Mouse (Mus musculus): ENCODE data around the gene Rapsn.

Gene Rapsn

DNA sequence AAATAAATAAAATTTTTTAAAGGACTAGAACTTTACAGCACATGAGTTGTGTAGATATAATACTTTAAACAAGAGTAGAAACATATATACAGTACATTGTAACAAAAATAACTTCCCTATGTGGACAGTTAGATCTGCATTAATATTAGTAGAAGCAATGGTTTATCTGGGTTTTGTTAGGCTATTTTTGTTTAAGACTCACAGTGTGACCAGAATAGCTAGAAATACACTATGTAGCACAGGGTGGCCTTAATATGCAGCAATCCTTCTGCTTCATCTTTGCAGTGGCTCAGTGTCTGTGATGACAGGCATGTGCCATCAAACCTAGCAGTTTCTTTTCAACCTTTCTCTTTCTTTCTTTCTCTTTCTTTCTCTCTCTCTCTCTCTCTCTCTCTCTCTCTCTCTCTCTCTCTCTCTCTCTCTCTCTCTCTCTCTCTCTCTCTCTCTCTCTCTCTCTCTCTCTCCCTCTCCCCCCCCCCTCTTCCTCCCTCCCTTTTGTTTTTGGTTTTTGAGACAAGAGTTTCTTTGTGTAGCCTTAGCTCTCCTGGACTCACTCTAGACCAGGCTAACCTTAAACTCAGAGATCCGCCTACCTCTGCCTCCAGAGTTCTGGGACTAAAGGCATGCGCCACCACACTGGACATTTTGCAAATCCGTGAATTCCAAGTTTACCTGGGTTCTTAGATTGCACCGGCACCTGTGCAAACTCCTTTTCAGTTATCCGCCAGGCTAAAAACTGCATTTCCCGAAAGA, 17.9 kb downstream of the Rapsn start:
- no peak for DNase-seq (ENCODE audit: low spot score)

DNA sequence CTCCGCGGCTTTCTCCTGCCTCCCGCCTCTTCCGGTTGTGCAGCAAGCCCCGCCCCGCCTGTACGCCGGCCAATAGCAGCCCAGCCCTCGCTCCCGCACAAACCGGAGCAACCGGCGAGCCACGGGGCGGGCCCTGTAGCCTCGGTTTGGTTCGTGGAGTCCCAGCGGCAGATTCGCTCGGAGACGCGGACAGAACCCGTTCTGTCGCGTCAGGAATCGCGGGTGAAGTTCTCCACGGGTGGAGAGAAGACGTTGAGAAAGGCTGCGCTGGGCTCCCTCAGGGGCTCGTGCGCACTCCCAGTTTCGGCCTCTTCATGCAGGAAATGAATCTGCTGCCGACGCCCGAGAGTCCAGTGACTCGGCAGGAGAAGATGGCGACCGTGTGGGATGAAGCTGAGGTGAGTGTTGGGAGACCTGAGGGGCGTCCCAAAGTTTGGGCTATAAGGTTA, 18.5 kb downstream of the Rapsn start, which contains the start of gene Psmc3:
Gene Psmc3, plus strand, starts transcription at position 76 of the 449 bp plus-strand sequence.
- DNase-seq (ENCODE audit: low spot score): peak; percentile 95

DNA sequence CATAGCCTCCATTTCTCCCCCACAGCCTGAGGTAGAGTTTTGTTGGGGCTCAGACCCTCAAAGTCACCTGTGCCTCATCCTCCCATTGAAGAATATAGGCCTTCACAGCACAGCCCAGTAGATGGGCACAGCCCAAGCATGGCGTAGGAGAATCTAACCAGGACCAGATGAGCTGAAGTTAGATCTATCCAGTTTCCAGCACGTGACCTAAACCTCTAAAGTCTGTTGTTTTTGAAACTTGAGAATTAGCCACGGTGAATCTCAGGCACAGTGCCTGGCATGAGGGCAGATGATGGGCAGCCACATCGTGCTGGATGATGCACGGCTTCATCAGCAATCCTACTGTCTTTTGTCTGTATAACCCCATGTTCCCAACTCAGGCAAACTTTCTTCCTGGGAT, 23.0 kb downstream of the Rapsn start:
- no peak for DNase-seq (ENCODE audit: low spot score)

DNA sequence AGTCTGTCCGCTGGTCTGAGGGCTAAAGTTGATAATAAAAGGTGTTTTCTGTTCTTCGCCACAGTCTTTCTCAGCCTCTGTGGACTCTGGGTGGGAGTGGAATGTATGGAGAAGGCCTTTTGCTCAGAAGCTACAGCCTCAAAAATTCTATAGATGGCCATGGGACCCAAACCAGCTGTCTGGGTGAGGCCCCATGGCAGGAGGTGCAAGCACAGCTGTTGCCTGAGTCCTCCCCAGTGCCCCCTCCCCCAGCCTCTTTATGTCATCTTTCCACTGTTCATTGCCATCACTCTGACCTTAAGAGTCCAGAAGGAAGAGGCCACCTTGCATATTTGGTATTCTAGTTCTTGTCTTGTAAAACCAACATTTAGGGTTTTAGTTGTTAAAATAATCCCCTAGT, 24.0 kb downstream of the Rapsn start:
- DNase-seq (ENCODE audit: low spot score): no peak

DNA sequence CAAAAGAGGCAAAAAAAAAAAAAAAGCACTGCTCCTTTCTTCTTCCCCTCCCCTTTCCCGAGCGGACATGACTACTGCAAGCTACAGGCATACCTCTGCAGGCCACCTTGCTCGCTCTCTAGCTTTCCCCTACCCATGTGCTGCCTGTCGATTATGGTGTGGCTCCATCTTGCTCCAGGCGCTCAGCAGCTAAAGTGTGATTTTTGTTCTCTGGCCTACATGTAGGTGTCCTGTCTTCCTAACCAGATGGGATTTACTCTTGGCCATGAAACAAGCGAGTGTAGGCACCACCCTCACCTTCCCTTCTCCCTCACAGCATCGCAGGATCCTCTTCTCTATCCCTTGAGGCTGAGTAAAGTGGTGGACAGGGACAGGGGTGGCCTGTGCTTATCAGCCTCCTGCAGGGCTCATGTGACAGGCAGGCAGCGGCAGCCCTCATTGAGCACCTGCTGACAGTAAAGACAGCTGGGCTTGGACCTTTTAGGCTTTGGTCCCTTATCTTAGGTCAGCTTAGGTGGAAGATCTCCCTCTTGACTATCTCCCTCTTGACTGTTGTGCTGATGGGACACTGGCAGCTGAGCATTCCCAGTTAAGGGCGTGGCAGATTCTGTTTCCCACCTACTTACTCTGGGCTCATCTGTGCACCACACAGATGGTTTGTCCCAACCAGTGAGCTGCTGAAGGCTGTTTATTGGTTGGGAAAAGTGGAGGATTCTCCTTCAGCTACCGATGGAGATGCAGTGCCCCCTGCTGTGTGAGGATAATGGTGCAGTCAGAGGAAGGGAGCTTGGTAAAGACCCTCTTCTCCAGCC, 25.3 kb downstream of the Rapsn start:
- DNase-seq (ENCODE audit: low spot score): peak; percentile 73

DNA sequence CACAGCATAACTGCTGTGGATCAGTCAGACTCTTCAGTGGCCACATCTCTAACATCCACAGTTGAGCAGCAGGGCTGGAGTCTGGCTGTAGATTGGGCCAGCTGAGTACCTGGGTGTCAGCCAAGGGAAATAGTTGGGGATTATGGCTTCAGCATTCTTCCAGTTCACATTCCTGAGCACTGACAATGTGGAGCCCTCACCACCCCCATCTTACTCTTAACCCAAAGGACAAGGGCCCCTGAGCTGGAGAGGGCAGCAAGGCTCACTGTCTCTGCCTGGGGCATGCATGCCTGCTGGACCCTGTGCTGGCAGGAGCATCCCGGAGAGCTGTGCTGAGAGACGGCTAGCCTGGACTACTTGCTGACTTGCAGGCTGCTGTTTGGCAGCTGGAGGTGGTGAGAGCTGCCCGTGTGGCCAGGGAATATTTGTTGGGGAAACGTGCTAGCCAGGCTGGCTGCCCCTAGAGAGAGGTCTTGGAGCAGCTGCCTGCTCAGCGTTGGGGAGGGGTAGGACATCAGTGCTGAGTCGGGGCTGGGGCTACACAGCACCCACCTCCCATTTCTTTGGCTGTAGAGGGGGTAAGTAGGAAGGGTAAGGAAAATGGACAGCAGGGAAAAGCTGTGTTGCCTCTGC, 26.5 kb downstream of the Rapsn start:
- DNase-seq (ENCODE audit: low spot score): no peak

DNA sequence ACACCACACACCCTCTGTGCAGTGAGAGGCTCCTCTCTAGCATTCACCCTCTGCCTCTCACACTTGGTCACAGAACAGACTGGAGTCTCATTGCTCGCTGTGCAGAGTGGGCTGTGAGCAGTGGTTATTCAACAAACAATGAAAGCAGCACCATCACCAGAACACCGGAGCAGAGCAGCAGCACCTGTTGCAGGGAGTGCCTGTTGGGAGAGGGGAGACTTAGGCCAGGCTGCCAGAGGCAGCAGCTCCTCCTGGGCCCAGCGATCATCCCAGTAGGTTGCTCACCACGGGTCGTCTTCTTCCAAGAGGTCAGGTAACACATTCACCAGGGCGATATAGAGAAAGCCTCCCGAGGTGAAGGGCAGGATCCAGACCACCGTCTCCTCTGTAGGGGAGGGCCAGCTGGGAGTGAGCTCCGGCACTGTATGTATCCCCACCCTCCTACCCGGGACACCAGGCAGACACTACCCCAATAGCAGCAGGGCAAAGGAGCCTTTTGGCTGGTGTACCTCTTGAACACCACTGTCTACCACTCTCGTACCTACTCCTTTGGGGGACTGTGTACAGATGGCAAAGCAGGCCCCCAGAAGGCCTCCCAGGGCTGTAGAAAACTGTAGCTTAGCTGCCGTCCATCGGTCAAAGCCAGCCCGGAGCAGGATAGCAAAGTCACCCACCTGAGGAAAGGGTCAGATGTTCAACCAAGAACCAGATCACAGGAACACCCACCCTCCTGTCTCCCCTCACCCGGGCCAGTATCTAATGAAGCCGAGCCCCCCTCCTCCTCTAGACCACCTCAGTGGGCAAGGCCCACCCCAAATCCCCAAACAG, 27.6 kb downstream of the Rapsn start:
- DNase-seq (ENCODE audit: low spot score): no peak

DNA sequence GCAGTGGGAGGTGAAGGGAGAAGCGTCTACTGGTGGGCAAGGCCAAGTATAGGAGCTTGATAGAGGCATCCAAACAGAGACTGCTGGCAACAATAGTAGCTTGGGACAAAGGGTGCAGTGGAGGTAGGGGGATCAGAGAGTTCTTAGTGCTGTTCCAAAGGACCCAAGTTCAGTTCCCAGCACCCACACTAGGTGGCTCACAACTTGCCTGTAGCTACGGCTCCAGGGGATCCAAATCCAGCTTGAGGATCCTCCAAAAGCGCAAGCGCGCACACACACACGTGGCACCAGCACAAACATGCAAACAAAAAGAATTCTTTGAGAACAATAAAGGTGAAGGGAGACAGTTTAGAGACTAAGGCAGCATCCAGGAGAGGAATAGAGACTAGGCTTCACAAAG, 28.8 kb downstream of the Rapsn start:
- DNase-seq (ENCODE audit: low spot score): no peak

DNA sequence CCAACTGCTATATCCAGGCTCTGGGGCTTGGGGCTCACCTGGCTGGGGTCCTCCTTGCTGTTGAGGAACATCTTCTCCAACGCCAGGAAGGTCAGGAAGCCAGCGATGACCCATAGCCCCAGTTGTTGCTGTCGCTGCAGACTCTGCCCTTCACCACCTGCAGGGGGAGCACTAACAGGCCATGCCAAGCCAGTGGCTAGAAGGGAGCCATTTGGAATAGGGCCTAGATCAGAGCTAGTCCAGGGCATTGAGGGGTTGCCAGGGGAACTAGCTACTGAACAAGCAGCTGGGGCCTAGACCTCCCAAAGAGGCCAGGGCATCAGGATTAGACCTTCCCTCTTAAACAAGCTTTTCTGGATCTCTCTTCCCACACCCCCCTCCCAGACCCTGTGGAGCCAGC, 30.1 kb downstream of the Rapsn start:
- DNase-seq (ENCODE audit: low spot score): peak; percentile 68

DNA sequence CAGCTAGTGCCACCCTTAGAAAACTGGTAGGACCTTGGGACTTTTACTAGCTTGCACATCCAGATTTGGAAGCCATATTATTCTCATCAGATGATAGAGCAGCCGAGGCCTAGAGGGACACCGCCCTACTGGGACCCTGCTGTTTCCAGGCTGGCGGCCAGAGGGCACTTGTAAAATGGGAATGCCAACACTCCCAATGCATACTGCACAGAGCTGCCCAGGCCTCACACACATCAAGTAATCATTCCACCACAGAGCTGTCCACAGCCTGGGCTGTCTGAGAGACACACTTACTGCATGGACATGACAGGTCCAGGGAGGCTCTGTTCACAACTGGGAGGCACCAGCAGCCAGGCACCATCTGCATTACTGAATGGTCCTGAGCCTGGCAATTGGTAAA, 31.0 kb downstream of the Rapsn start:
- no peak for DNase-seq (ENCODE audit: low spot score)

DNA sequence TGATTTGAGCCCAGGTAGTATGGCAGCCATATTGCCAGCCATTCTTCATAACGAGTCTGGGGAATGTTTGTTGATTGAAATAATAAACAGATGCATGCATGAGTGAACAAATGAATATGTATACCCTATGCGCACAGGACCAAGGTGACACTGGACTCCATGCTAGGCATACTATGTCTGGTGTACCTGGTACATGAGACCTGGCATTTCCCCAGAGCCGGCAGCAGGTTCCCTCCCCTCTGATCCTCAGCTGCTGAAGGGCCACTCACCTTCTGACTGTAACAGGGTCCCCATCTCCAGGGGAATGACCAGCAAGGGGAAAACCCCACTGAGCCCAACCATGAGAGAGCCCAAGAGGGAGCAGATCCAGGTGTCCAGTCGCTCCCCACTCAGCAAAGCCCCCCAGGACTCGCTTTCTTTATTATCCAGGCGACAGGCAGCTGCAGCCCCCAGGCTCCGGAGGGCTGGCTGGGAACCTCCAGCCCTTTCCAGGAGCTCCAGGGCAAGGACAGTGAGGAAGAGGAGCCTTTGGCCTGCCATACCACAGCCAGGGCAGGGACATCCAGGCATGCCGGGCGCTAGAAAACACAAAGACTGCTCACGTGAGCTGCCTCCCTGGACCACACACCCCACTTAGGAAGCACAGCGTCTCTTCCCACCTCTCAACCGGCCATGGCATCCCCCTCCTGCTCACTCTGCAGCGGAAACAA, 32.9 kb downstream of the Rapsn start:
- no peak for DNase-seq (ENCODE audit: low spot score)

DNA sequence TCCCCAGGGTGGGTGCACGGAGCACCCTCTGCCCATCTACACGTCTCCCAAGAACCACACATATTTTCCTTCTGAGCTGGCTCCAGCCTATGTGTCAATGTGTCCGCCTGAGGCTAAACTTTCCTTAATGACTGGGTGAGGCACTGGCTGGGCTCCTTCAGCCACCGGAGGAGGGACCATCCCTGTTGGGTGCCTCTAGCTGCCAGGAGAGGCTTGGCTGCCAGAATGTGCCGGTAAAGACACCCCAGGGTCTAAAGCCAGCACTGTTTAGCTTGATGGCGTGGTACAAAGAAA, 33.4 kb downstream of the Rapsn start:
- no peak for DNase-seq (ENCODE audit: low spot score)

DNA sequence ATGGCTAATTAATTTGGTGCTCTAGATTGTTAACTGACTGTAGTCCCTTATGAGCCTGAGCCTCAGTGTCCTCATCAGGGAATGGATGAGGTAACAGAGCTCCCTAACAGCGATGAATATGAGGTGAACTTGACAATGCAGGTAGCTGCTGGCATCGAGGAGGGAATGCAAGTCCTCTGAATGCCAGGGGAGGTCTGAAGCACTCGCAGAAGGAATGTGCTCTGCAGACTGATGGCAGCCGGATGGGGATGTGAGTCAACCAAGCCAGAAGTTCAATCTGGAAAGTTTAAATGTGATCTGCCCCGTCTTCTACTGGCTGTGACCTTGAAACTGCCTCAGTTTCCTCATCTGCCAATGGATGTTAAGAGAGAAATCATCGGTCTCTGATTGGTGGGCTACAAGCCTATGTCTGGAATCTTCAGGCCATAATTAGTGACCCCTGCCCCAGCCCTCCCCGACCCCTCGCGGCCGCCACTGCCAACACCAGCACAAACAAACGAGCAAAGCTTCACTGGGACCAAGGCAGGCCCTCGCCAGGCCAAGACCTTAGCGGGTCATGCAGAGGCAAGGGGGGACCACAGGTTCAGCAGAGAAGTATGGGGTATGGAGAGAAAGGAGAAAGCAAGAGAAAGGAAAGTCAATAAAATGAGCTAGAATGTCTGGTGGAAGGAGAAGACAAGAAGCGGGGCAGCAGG, 34.0 kb downstream of the Rapsn start:
- DNase-seq (ENCODE audit: low spot score): peak; percentile 54

DNA sequence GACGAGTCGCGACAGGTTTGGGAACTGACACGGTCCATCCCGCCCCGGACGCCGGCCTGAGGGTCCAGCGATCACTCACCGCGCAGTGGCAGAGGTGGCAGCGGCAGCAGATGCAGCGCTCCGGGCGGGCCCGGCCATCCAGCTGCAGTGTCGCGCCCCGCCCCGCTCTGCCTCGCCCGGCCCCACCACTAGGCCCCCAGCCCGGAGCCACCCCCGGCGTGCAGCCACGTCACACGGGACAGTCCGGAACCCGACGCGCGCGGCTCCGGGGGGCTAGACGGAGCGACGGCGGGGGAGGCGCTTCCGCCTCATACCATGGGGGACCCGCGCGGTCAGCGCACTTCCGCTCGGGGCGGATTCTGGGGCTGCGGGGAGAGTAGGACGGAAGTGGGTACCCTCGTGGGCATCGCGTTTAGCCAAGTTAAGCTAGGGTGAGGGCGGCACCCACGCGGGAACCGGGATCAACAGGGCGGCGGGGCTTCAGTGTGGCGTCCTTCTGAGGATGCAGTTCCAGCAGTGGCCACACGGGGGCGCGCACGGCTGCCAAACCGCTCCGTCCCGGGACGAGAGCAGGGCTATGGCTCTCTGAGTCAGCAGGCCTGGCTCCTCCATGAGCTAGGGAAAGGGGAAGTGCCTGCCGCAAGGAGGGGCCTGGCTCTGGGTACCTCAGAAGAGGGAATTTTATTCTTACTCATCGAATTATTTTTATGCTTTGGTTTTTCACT, 34.8 kb downstream of the Rapsn start, which contains the start of gene Slc39a13:
Gene Slc39a13, minus strand, starts transcription at position 342 of the 725 bp plus-strand sequence.
- DNase-seq (ENCODE audit: low spot score): peak; percentile 96

DNA sequence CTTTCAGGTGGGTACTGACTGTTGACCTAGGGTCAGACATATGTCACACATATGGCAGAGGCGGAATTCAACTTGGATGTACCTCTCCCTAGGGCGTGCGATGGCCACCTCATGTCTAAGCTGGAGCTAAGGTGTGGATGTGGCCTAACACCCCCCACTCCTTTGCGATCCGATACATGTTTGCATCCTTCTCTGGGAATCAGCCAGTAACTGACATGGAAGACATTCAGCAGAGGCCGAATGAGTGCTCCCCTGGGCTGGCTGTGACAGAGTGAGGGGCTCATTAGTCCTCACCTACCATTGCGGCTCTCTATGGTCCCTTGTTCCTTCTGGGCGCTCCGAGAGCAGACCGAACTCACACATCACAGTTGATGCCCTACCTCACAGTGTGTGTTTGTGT, 35.6 kb downstream of the Rapsn start:
- DNase-seq (ENCODE audit: low spot score): no peak

DNA sequence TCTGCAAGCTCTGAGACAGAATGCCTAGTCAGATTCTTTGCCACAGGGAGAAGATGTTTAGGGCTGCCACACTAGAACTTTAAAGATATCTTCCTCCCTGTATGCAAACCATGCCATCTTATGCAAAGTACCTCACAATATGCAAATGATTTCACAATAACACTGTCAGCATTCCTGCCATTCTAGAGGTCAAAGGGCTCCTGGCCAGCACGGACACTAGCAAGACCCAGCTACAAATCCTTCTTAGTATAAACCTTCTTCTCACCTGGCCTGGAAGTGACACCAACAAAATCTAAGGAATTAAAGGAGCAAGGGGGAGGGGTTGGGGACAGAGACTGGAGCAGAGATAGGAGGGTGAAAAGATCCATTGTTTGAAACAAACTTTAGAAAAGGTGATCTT, 36.7 kb downstream of the Rapsn start:
- DNase-seq (ENCODE audit: low spot score): no peak

DNA sequence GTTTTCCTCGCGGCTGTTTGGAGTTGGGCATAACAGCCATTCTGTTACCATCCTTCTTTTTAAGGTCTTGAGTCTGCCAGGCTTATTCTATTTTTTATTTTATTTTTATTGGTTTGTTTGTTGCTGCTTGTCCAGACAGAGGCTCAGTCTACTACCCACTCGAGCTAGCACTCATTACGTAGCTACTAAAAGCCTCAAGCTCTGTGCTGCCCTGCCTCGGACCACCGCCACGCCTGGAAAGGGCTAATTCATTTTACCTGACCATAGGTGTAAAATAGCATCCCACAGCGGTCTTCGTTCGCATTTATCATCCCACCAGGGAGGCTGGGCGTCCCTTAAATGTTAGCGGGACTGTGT, 42.5 kb downstream of the Rapsn start:
- DNase-seq (ENCODE audit: low spot score): no peak

DNA sequence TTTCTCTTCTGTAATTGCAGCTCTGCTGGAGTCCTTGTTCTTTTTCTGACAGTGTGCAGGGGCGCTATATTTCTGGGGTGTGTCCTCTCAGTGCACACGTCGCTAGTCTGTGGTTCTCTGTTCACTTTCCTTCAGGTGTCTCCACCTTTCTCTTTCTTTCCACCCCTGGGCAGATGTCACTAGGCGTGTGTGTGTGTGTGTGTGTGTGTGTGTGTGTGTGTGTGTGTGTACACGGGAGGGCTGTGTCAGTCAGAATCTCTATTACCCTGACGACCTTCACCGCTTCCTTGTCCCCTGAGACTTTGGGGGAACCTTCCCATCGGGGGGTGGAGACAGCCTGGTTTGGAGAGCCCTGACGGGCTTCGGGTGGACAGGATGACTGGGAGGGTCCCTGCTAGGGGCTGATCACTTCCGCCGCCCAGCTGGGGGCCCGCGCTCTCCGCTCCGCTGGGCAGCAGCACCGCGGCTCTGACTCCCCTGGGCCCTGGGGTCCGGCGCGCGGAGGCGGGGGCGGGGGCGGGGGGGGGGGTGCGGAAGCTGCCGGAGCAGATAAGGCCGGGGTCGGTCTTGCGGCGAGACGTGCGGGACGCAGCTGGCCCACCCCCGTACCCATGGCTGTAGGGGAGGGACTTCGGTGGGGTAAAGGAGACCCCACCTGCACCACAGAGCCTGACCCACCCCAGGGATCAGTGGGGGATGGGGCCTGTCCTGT, 43.0 kb downstream of the Rapsn start:
- peak; percentile 60 for DNase-seq (ENCODE audit: low spot score)

DNA sequence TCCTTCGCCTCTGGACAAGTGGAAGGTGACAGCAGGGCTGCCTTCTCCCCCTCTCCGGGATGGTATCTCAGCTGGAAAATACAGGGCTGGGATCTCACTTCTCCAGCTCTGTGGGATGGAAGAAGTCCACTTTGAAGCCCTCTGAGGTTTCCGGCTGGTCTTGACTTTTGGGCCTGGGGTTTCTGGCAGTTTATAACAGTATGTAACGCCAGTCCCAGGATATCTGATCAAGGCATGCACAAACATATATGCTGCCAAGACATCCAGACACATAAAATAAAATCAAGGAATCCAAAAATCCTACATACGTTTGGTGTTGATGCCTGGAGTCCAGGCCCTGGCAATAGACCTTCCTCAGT, 43.6 kb downstream of the Rapsn start:
- DNase-seq (ENCODE audit: low spot score): no peak

All from retina, embryonic 14.5 days (tissue).